Mouse (Mus musculus): ENCODE data around the gene Atp11a. TPM values are rescaled to one million over a fixed set of nuclear protein-coding genes. Genes with fewer than 3 reads are reported as not detected.

Gene Atp11a
- total and polyA plus RNA-seq, 3 experiments, result 0.12 to 0.27 (median 0.21) TPM

GRCm38 (mm10) chr8:12828298-12828697, 71.5 kb downstream of the Atp11a start:
- no peak for TF ChIP-seq HCFC1 (IDR thresholded peaks at IDR 0.05; ENCODE audit: low read depth, low read length)
- TF ChIP-seq RAD21 (IDR thresholded peaks at IDR 0.05; ENCODE audit: low read depth, low read length), result no peak
- no peak for TF ChIP-seq CHD2 (IDR thresholded peaks at IDR 0.05; ENCODE audit: low read length)
- TF ChIP-seq EP300 (IDR thresholded peaks at IDR 0.05; ENCODE audit: low read length), result no peak
- no peak for TF ChIP-seq USF1 (IDR thresholded peaks at IDR 0.05; ENCODE audit: low read depth, low read length)
- TF ChIP-seq PAX5 (IDR thresholded peaks at IDR 0.05; ENCODE audit: low read length), result no peak
- TF ChIP-seq ETS1 (conservative IDR thresholded peaks at IDR 0.05; ENCODE audit: low read depth, low read length), result no peak
- Histone ChIP-seq H3K9ac (ENCODE audit: insufficient read depth, low read depth) (no peak overlapping the region), H3K79me2 (replicated peaks; ENCODE audit: control insufficient read depth, extremely low read depth, insufficient read depth, poor library complexity, severe bottlenecking) (no peaks in the 10 kb centered on the region), H3K36me3 (replicated peaks in 1 of 2; ENCODE audit: control insufficient read depth in 1 of 2, insufficient read depth in 1 of 2, low read length in 1 of 2) (no peaks in the 10 kb centered on the region), H3K27ac (ENCODE audit: insufficient read depth, low read depth) (no peak overlapping the region), H3K27me3 (replicated peaks) (peaks cover 96% of the 10 kb centered on the region), H3K9me3 (replicated peaks; ENCODE audit: low read length) (no peaks in the 10 kb centered on the region), H3K4me1 (ENCODE audit: control insufficient read depth in 1 of 2, insufficient read depth in 2 of 2) (peaks cover 0 to 6% of the 10 kb centered on the region in 2 experiments; a peak in 1 of 4 replicates), H3K4me2 (ENCODE audit: insufficient read depth, low read depth, poor library complexity, severe bottlenecking) (no peak overlapping the region), H3K4me3 (replicated peaks in 1 of 3; ENCODE audit: low read depth in 2 of 3, low read length in 2 of 3, poor library complexity in 1 of 3) (no peak overlapping the region)
- DNase-seq (ENCODE audit: extremely low read depth), result no peak
- in situ Hi-C loops (cut with MboI; ENCODE audit: low pct_ligation_motif_present, low pct_unique_long_range_greater_than_20kb, low sequenced_read_pairs) (no loop called here), dilution Hi-C loops (cut with MboI; ENCODE audit: extremely low pct_ligation_motif_present, extremely low pct_unique_long_range_greater_than_20kb, low sequenced_read_pairs) (no loop called here)

- Histone ChIP-seq H3K4me3 (replicated peaks in 1 of 3; ENCODE audit: low read depth in 2 of 3, low read length in 2 of 3, poor library complexity in 1 of 3) (no peak overlapping the region), H3K36me3 (replicated peaks in 1 of 2; ENCODE audit: control insufficient read depth in 1 of 2, insufficient read depth in 1 of 2, low read length in 1 of 2) (no peaks in the 10 kb centered on the region), H3K4me2 (ENCODE audit: insufficient read depth, low read depth, poor library complexity, severe bottlenecking) (no peak overlapping the region), H3K9me3 (replicated peaks; ENCODE audit: low read length) (no peaks in the 10 kb centered on the region), H3K27me3 (replicated peaks) (peaks cover 96% of the 10 kb centered on the region), H3K79me2 (replicated peaks; ENCODE audit: control insufficient read depth, extremely low read depth, insufficient read depth, poor library complexity, severe bottlenecking) (no peaks in the 10 kb centered on the region), H3K27ac (ENCODE audit: insufficient read depth, low read depth) (no peak overlapping the region), H3K9ac (ENCODE audit: insufficient read depth, low read depth) (no peak overlapping the region), H3K4me1 (ENCODE audit: control insufficient read depth in 1 of 2, insufficient read depth in 2 of 2) (peaks cover 0 to 6% of the 10 kb centered on the region in 2 experiments; a peak in 1 of 4 replicates)
- DNase-seq (ENCODE audit: extremely low read depth), result no peak
- TF ChIP-seq NRF1 (IDR thresholded peaks at IDR 0.05; ENCODE audit: low read depth, low read length), result no peak
- no peak for TF ChIP-seq CHD1 (IDR thresholded peaks at IDR 0.05; ENCODE audit: low read depth, low read length)
- no peak for TF ChIP-seq MAX (IDR thresholded peaks at IDR 0.05; ENCODE audit: low read length)
- TF ChIP-seq RCOR1 (conservative IDR thresholded peaks at IDR 0.05; ENCODE audit: low read depth, low read length), result no peak
- TF ChIP-seq JUND (conservative IDR thresholded peaks at IDR 0.05; ENCODE audit: low read depth, low read length), result no peak
- TF ChIP-seq SIN3A (IDR thresholded peaks at IDR 0.05; ENCODE audit: low read length), result no peak
- no peak for TF ChIP-seq ETS1 (conservative IDR thresholded peaks at IDR 0.05; ENCODE audit: low read depth, low read length)
- no peak for TF ChIP-seq E2F4 (IDR thresholded peaks at IDR 0.05; ENCODE audit: insufficient replicate concordance, low read depth, low read length)
- TF ChIP-seq MAZ (IDR thresholded peaks at IDR 0.05; ENCODE audit: low read depth, low read length), result no peak
- in situ Hi-C loops (cut with MboI; ENCODE audit: low pct_ligation_motif_present, low pct_unique_long_range_greater_than_20kb, low sequenced_read_pairs), result no loop called here
- dilution Hi-C loops (cut with MboI; ENCODE audit: extremely low pct_ligation_motif_present, extremely low pct_unique_long_range_greater_than_20kb, low sequenced_read_pairs), result no loop called here
Measured at GRCm38 (mm10) chr8:12829381-12829780, 72.6 kb downstream of the Atp11a start.
